Mouse (Mus musculus) liver, postnatal 0 days (tissue): Measurements from ENCODE around the gene Gtpbp10.

Source experiments
- CTCF ChIP-seq: sonication (generic); IDR thresholded peaks from 2 replicates; pipeline ENCODE4 v1.5.1; 2016; ENCODE audit warnings: antibody characterized with exemption, low read depth
- EP300 ChIP-seq: IDR thresholded peaks from 2 replicates; pipeline ENCODE4 v1.6.1; 2016; ENCODE audit warnings: antibody characterized with exemption, low read depth, mild to moderate bottlenecking

- TF ChIP-seq CTCF (no peak), EP300 (no peak)
These were observed 28.3 kb upstream of the Gtpbp10 start for GRCm38 (mm10) chr5:5587686-5588085.
